Mouse (Mus musculus) retina, postnatal 7 days (tissue): ENCODE measurements around the gene Blnk.
A peak's percentile ranks its signal among the peaks of the same experiment; 100 is the strongest.

ENCODE experiments used
- DNase-seq: peaks from one replicate; pipeline ENCODE4 v3.0.0-alpha.2; 2012; ENCODE audit warnings: low read depth, low spot score

Gene Blnk

DNA sequence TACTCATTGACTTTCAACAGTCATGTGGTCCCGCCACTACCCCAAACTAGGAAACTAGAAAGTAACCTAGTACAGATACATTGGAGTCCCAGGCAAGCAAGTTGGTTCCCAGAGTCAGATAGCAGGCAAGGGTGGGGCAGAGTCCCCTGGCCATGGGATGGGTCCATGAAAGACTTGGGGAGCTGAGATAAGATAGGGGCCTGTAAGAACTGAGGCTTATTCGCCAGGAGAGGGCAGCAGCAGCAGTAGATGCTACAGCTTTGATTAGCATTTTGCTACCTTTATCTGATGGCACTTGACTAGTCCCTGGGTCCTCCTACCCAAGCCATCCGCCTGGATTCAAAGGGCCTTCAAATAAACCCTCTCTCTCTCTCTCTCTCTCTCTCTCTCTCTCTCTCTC lies 5.2 kb upstream of the Blnk start:
- no peak for DNase-seq

GRCm38 (mm10) chr19:40998469-40999170 lies 4.3 kb upstream of the Blnk start:
- DNase-seq, result no peak

- no peak for DNase-seq
These were observed 2.4 kb upstream of the Blnk start for GRCm38 (mm10) chr19:40996722-40997121.

DNA sequence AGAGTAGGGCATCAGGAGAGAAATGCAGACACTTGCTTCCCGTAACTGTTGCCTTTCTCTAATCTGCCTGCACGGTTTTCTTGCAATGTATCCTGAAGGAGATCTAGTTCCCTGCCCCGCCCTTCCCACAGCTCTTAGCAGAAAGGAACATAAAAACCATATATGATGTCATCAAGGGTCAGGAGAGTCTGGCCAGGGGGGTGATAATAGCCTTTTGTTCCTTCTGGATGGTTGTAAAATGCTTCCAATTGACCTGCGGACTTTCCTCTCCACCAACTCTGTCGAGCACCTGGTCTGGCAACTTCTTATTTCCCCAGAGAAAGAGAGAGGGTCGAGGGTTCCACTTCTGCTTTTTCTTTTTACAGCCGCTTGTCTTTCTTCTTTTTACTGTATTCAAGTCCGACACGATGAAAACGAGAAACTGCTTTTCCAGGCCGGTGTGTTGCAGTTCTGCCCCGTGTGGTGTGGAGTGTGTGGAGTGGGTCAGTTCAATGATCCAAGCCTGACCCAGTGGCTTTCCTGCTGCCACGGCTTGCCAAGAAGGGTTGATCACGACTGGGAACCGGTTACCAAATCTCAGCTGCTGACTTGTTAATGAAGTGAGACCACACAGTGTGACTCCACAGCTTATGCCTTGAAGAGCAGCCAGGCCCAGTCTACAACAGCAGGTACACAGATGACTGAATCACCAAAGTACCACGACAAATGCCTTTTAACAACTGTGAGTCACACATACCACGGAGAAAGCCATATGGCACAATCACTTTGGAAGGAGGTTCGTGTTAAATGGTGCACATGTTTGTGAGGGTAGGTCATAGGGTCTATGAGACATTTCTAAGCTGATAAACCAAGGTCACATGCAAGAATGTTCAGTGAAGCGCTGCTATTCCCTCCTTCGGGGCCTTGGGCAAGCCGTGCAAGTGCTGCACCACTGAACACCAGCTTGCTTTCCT lies 1.4 kb upstream of the Blnk start:
- no peak for DNase-seq

GRCm38 (mm10) chr19:40994911-40995310 lies 576 bp upstream of the Blnk start:
- DNase-seq, result no peak

DNA sequence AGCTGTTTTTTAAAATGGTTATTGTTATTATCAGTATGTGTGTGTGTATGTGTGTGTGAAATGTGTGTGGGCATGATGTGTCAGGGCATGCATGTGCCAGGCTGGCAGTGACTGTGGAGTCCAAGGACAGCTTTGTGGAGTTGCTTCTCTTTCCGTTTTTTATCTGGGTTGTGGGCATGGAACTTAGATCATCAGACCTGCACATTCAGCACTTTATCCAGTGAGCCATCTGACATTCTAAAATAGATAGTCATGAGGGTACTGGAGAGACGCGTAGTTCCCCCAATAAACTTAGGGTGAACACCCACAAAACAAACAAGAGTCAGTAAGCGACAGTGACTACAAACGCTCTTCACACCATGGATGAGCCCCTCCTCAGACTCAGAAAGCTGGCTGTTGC lies 979 bp downstream of the Blnk start:
- no peak for DNase-seq

GRCm38 (mm10) chr19:40992517-40993044 lies 1.8 kb downstream of the Blnk start:
- DNase-seq, result no peak

DNA sequence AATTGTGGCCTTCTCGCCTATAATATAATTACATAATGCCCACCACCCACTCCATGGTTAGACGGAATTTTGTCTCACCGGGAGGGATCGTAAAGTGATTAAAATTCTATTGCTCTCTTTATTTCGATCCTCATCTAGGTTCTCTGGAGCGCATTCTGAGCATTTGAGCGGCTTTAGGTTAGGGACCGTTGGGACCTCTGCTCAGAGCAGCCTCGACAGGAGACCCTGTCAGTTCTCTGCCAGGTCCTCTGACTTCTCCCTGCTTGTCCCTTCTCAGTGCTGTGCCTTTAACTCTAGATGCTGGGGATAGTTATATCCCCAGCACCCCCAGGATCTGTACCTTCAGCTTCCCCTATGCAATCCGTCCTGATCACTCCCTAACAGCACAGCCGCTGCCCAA lies 2.2 kb downstream of the Blnk start:
- no peak for DNase-seq

GRCm38 (mm10) chr19:40991626-40992025 lies 2.7 kb downstream of the Blnk start:
- DNase-seq, result no peak

DNA sequence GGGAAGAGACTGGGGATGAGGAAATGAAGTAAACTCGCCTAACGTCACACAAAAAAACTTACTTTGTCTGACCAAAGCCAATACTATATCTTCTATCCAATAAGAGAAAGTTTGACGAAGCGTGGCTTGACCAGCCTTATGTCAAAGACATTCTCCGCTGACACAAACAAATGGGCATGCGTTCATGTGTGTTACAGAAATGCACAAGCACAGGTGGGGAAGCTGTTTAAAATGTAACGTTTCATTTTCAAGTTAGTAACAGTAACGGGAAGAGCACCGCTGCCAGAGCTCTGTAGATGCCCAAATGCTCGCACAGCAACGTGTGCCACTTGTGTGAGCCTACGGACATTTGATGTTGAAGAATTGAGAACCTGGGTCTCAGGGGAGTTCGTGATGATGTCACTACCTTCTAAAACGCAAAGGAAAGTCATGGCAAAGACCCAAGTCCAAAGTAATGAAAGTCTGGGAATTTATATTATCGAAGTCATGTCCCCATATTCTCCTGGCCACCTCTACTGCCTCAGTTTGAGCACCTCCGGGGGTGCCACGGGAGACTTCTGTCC lies 3.5 kb downstream of the Blnk start:
- DNase-seq, result no peak

GRCm38 (mm10) chr19:40989961-40990600 lies 4.3 kb downstream of the Blnk start:
- no peak for DNase-seq

GRCm38 (mm10) chr19:40988856-40989255 lies 5.5 kb downstream of the Blnk start:
- no peak for DNase-seq

- no peak for DNase-seq
These were observed 9.8 kb downstream of the Blnk start for GRCm38 (mm10) chr19:40984536-40984935.

DNA sequence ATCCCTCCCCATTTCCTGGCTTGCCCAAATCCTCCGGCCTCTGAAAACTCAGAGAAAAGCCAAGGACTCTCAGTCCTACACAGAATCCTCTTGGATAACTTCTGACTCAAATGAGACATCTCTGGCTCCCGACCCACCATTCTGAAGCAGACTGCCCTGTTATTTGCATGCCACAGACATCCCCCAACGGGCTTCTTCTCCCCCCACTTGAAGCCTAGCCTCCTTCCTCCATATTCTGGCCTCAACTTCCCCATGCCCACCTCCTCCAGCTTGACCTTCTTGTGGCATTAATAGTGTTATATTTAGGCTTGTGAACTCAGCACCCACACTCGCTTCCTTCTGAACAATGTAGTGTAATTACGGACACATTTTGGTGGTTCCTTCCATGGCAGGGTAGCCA lies 13.7 kb downstream of the Blnk start:
- DNase-seq, result no peak

DNA sequence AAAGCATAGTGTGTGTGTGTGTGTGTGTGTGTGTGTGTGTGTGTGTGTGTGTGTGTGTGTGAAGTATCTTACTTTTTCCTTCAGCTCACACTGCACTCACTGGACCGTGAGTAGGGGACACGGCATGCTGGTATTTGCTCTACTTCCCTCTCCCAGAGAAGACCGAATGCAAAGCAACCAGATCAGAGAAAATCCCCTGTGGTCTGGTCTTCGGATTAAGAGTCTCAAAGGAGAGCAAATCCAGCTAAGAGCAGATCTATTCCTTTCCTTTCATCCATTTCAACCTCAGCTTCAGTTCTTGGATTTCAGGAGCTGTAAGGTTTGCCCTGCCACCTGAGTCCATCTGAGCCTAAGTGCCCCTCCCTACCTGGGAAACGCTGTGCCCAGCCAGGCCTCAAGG lies 16.3 kb downstream of the Blnk start:
- DNase-seq, result peak; percentile 17

GRCm38 (mm10) chr19:40976946-40977917 lies 17.1 kb downstream of the Blnk start:
- no peak for DNase-seq

- DNase-seq, result no peak
These were observed 22.9 kb downstream of the Blnk start for GRCm38 (mm10) chr19:40971273-40971914.

GRCm38 (mm10) chr19:40970775-40971174 lies 23.6 kb downstream of the Blnk start:
- no peak for DNase-seq

DNA sequence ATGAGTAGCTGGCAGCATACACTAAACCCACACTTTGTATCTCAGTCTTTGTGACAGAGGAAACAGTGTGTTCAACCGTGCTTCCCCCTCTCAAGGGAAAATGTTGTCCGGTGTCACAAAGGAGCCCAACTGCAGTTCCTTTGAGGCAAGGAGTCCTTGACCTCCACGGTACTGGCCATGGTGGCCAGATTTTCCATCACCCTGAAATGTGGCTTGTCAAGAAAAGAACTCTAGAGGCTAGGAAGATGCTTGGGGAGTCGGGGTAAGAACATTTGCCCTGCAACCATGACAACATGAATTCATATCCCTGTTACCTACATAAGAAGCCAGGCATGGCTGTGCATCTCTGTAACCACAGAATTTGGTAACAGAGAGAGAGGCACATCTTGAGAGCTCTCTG lies 24.0 kb downstream of the Blnk start:
- no peak for DNase-seq
